In the genomic region with DNA sequence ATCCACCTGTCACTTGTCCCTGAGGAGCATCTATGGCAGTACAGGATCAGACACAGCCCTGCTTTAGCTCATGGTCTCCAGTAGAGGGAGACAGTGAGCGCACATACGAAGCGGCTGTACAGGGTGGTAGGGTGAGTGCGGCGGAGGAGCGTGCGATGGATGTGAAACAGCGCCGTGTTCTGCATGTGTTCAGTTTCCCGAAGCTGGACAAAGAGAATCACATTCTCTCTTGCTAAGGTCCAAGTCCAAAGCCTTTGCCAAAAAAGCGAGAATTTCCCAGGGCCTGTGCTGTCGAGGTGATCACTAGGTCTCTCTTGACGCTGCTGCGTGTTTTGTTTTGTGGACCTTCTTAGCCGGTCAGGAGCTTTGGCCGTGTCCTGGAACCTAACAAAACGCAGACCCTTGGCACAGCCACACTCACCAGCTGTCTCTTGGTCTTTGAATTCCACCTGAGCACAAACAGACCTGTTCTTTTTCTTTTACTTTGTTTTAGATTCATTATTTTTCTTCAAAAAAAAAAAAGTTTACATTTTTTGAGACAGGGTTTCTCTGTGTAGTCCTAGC, we compare ENCODE assay signal across 8 mouse cellular contexts. TPM values are rescaled to one million over a fixed set of nuclear protein-coding genes. Genes with fewer than 3 reads are reported as not detected.
DNase-seq lines count a peak whose midpoint lies in the region; ATAC-seq and TF ChIP-seq lines count a peak whose summit lies in the region.

No protein-coding gene starts in this region.

- H3K27ac ChIP-seq in brown adipose tissue, adult 24 weeks (replicated peaks; ENCODE audit: low read depth, low read length) = no peak overlapping the region
- no peak overlapping the region for H3K27ac ChIP-seq in neural tube, embryonic 15.5 days (replicated peaks)

- H3K4me2 ChIP-seq in neural tube, embryonic 15.5 days = peak overlapping the region; percentile 46

- WGBS in neural tube, embryonic 15.5 days = 19% methylated on average over 17 of the region's 17 CpGs

- H3K4me1 ChIP-seq in E14TG2a.4 (replicated peaks; ENCODE audit: low read depth, low read length) = peaks cover 10% of the 10 kb centered on the region
- no peaks in the 10 kb centered on the region for H3K4me1 ChIP-seq in brown adipose tissue, adult 24 weeks (ENCODE audit: control insufficient read depth, insufficient read depth, insufficient read length, low read length)
- 0 out of 2 replicates have a peak, but pooled peaks cover 5% of the 10 kb centered on the region for H3K4me1 ChIP-seq in neural tube, embryonic 15.5 days

- H3K4me3 ChIP-seq in E14TG2a.4 (replicated peaks; ENCODE audit: low read length) = 0 out of 2 replicates have a peak overlapping the region, but pooled peaks have one; percentile 26
- peak overlapping the region; percentile 19 for H3K4me3 ChIP-seq in brown adipose tissue, adult 24 weeks (ENCODE audit: insufficient read depth, low read depth, low read length)
- H3K4me3 ChIP-seq in neural tube, embryonic 15.5 days (replicated peaks) = 0 out of 2 replicates have a peak overlapping the region, but pooled peaks have one; percentile 12

- H3K9me3 ChIP-seq in E14TG2a.4 (ENCODE audit: low read length) = no peaks in the 10 kb centered on the region
- no peaks in the 10 kb centered on the region for H3K9me3 ChIP-seq in neural tube, embryonic 15.5 days (replicated peaks)

- intact Hi-C loops in heart, postnatal 14 days (cut with DNase I) = loop anchor here (2.0 to 10.0 kb wide), 4 partner anchors 115 to 519 kb away; a partner anchor contains a TSS

- no peaks in the 10 kb centered on the region for H3K36me3 ChIP-seq in E14TG2a.4 (ENCODE audit: insufficient read depth, low read length)
- H3K36me3 ChIP-seq in neural tube, embryonic 15.5 days = no peaks in the 10 kb centered on the region

- peaks cover 3% of the 10 kb centered on the region; the same call in 1 of the 2 replicates for H3K27me3 ChIP-seq in E14TG2a.4 (ENCODE audit: insufficient read depth, low read length)
- no peaks in the 10 kb centered on the region for H3K27me3 ChIP-seq in neural tube, embryonic 15.5 days (replicated peaks)

- ATAC-seq in erythroid progenitor cell, adult 5-6 weeks (replicated peaks; ENCODE audit: low FRiP score, poor library complexity, severe bottlenecking) = peak; percentile 83
- peak; percentile 83; the same call in 1 of the 2 replicates for ATAC-seq in neural tube, embryonic 15.5 days (ENCODE audit: low FRiP score)

- no peak overlapping the region for H3K9ac ChIP-seq in neural tube, embryonic 15.5 days (replicated peaks)

- DNase-seq in heart, postnatal 14 days = peak; percentile 51 to 66
- DNase-seq in kidney, postnatal 4 days = peak; percentile 66 to 82
- DNase-seq in lung, adult 18-20 months = peak; percentile 65 to 69
- DNase-seq in testis, postnatal 14 days (ENCODE audit: low spot score) = peak; percentile 77

- peak; percentile 87 for TF ChIP-seq CTCF in E14TG2a.4 (conservative IDR thresholded peaks at IDR 0.05; ENCODE audit: low read length)

RNA-seq across cellular contexts. Expression of a gene that starts 15.2 kb away (rescaled TPM):
- not detected in 2 replicates for polyA plus RNA-seq in brown adipose tissue, adult 24 weeks (2012; ENCODE audit: insufficient read depth, insufficient read length, missing spikeins)
- not detected in 2 replicates for total RNA-seq in erythroid progenitor cell, adult 5-6 weeks (2015; ENCODE audit: low replicate concordance)
- not detected in 2 replicates for total RNA-seq in erythroid progenitor cell, adult 5-6 weeks (2017; ENCODE audit: low replicate concordance)
- total RNA-seq in heart, postnatal 14 days (2021) = not detected
- polyA plus RNA-seq in neural tube, embryonic 15.5 days (2015; fragmentation: Nextera tagmentation; extraction: Ambion mirVana) = 0.15 TPM in 1 of 2 replicates, not detected in the other

RNA-seq across cellular contexts. Expression of a gene that starts 28.6 kb away (rescaled TPM):
- polyA plus RNA-seq in brown adipose tissue, adult 24 weeks (2012; ENCODE audit: insufficient read depth, insufficient read length, missing spikeins) = 3.9 and 4.8 TPM in 2 replicates
- total RNA-seq in erythroid progenitor cell, adult 5-6 weeks (2015; ENCODE audit: low replicate concordance) = 23.1 and 46.5 TPM in 2 replicates
- 26.7 and 30.7 TPM in 2 replicates for total RNA-seq in erythroid progenitor cell, adult 5-6 weeks (2017; ENCODE audit: low replicate concordance)
- 1 to 10 TPM; 8.2 to 9.4 TPM for total RNA-seq in heart, postnatal 14 days (2021)
- polyA plus RNA-seq in neural tube, embryonic 15.5 days (2015; fragmentation: Nextera tagmentation; extraction: Ambion mirVana) = 12.1 and 19.1 TPM in 2 replicates

RNA-seq across cellular contexts. Expression of a gene that starts 34.0 kb away (rescaled TPM):
- polyA plus RNA-seq in brown adipose tissue, adult 24 weeks (2012; ENCODE audit: insufficient read depth, insufficient read length, missing spikeins) = 12.5 and 27.9 TPM in 2 replicates
- total RNA-seq in erythroid progenitor cell, adult 5-6 weeks (2015; ENCODE audit: low replicate concordance) = 10.1 and 10.9 TPM in 2 replicates
- total RNA-seq in erythroid progenitor cell, adult 5-6 weeks (2017; ENCODE audit: low replicate concordance) = 7.2 and 38.7 TPM in 2 replicates
- total RNA-seq in heart, postnatal 14 days (2021) = 10 to 100 TPM; 18.4 to 19.5 TPM
- polyA plus RNA-seq in neural tube, embryonic 15.5 days (2015; fragmentation: Nextera tagmentation; extraction: Ambion mirVana) = 3.9 and 23.3 TPM in 2 replicates

RNA-seq across cellular contexts. Expression of a gene that starts 37.2 kb away (rescaled TPM):
- not detected in 2 replicates for polyA plus RNA-seq in brown adipose tissue, adult 24 weeks (2012; ENCODE audit: insufficient read depth, insufficient read length, missing spikeins)
- not detected in 2 replicates for total RNA-seq in erythroid progenitor cell, adult 5-6 weeks (2015; ENCODE audit: low replicate concordance)
- total RNA-seq in erythroid progenitor cell, adult 5-6 weeks (2017; ENCODE audit: low replicate concordance) = not detected in 2 replicates
- total RNA-seq in heart, postnatal 14 days (2021) = not detected
- polyA plus RNA-seq in neural tube, embryonic 15.5 days (2015; fragmentation: Nextera tagmentation; extraction: Ambion mirVana) = 0.34 TPM in 1 of 2 replicates, not detected in the other
